Mouse (Mus musculus) pancreas, adult 10 weeks (tissue): ENCODE measurements around the gene Xrcc6. TPM values are rescaled to one million over a fixed set of nuclear protein-coding genes. Genes with fewer than 3 reads are reported as not detected.

Experiments
- polyA plus RNA-seq: library from polyadenylated mRNA; stranded (reverse); fragments of 350-450 nt; fragmentation: Illumina TruSeq; extraction: RNeasy Lipid Tissue Mini Kit (QIAGEN cat#74804); gene quantifications from one replicate; pipeline ENCODE4 v1.2.3, GENCODE M21; 2015; ENCODE audit warnings: low read depth, low replicate concordance; ENCODE audit not compliant: insufficient read depth

The Xrcc6 gene
- polyA plus RNA-seq = 14.2 TPM

DNA sequence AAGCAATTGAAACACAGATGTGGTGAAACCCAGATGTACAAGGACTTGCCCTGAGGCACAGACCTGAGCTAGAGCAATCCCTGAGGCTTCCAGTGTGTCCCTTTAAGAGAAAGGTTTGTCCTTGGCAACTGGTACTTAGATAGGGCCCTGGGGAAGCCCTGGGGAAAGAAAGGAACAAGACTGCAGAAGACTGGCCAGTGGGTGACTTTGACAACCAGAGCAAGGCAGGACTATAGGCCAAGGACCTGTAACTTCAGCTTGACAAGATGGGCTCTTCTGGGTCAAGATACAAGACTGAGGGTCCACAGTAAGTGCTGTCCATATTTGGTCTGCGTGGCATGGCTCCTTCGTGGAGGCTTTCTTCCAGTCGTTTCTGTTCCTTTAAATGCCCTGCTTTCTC is at the start of gene Xrcc6:
TSS of gene Xrcc6 (plus strand) at position 190 of the 400 bp plus-strand sequence.

GRCm38 (mm10) chr15:81960171-81961077 is 27.2 kb upstream of the Xrcc6 start, which contains the start of gene Pmm1:
Gene Pmm1 (minus strand): TSS chr15:81960930.

DNA sequence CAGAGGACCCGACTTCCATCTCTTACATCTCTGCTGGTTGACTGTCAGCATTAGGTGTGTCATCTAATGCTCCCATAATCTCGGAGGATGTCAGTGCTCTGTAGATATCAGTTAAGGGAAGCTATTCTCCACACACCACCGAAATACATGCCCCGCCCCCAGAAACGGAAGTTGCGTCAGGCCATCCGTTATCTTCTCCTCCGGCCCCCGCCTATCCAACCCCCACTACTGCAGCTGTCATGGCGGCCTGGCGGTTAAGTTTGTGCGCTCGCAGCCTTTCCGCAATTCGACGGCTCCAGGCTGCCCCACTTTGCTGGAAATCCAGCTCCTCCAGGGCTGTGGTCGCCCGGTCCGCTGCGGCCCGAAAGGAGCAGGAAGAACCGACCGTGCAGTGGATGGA is 7.3 kb upstream of the Xrcc6 start, which contains the start of gene 1700029P11Rik:
TSS of gene 1700029P11Rik (plus strand) at position 220 of the 400 bp plus-strand sequence.

DNA sequence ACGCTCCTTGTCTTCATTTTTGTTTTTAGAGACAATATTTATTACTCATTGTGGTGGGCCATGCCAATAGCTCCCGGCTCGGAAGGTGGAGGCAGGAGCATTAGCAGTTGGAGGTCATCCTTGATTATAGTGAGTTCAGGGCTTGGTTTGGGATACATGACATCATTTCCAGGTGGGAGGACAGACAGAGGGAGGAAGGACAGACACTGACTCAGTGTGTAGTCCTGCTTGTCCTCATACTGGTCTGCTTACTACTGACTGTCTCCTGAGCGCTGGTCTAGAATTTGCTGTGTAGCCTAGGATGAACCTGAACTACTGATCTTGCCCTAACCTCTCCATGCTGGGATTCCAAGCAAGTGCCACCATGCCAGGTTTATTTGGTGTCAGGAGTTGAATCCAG is 46.1 kb downstream of the Xrcc6 start, which contains the start of gene Desi1:
TSS of gene Desi1 (minus strand) at position 101 of the 400 bp plus-strand sequence.

GRCm38 (mm10) chr15:82047080-82047883 is 59.6 kb downstream of the Xrcc6 start, which contains the start of gene Snu13:
Gene Snu13 (minus strand): TSS chr15:82047598.

DNA sequence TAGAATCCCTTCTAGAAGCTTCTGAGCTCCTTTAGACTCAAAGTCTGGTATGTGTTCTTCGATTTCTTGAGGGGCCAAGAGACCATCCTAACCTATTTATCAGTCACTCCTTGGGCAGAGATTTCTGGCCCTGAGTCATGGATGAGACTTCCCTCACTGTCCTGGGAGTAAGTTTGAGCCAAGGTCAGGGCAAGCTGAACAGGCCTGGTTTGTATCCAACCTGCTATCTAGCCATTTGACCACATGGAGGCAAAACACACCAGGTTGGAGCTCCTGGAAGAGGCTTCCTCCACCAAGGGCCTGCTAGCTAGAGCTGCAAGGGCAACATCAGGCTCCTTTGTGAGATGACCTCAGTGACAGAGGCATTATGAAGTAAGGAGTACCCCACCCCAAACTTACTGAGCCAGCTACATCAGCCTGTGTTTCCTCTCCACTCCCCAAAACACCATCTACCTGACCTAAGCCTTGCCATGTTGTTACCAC is 71.1 kb downstream of the Xrcc6 start, which contains the start of gene 4930407I10Rik:
TSS of gene 4930407I10Rik (plus strand) at position 433 of the 483 bp plus-strand sequence.

DNA sequence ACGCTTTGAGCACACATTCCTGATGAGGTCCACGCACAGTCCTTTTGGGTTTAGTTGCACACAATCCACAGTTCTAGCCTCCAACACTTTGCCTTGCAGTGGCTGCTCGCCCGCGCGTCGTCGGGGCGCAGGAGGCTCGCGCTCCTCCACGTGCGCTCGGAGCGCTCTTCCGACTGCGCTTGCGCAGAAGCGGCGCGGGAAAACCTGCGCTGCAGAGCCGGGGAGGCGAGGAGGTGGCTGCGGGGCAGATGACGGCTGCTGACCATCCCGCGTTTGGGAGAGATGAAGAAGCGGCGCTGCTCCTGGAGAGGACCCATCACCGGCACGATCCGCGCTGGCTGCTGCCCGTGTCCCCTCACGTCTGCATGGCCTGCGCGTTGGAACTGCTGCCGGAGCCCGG is 82.3 kb downstream of the Xrcc6 start, which contains the start of gene Mei1:
TSS of gene Mei1 (plus strand) at position 99 of the 400 bp plus-strand sequence.

Other genes starting within 250 kb of the Xrcc6 start
- gene Zc3h7b, start 242.8 kb upstream of the Xrcc6 start, polyA plus RNA-seq = 7.7 TPM
- 7.8 TPM for gene Rangap1, start 242.3 kb upstream of the Xrcc6 start, polyA plus RNA-seq
- 14.2 TPM for gene Tef, start 185.4 kb upstream of the Xrcc6 start, polyA plus RNA-seq
- 5.4 TPM for gene Tob2, start 129.0 kb upstream of the Xrcc6 start, polyA plus RNA-seq
- gene Phf5a, start 115.9 kb upstream of the Xrcc6 start, polyA plus RNA-seq = 11.9 TPM
- gene Aco2, start 115.5 kb upstream of the Xrcc6 start, polyA plus RNA-seq = 36.1 TPM
- gene Polr3h, start 61.6 kb upstream of the Xrcc6 start, polyA plus RNA-seq = 4.1 TPM
- 0.96 TPM for gene Csdc2, start 51.1 kb upstream of the Xrcc6 start, polyA plus RNA-seq
- 5.2 TPM for gene Pmm1, start 26.9 kb upstream of the Xrcc6 start, polyA plus RNA-seq
- not detected for gene 1700029P11Rik, start 7.3 kb upstream of the Xrcc6 start, polyA plus RNA-seq
- 13.3 TPM for gene Desi1, start 46.0 kb downstream of the Xrcc6 start, polyA plus RNA-seq
- gene Snu13, start 59.8 kb downstream of the Xrcc6 start, polyA plus RNA-seq = 15.2 TPM
- not detected for gene 4930407I10Rik, start 71.3 kb downstream of the Xrcc6 start, polyA plus RNA-seq
- gene Mei1, start 82.2 kb downstream of the Xrcc6 start, polyA plus RNA-seq = not detected
- gene Ccdc134, start 140.1 kb downstream of the Xrcc6 start, polyA plus RNA-seq = 9.6 TPM
- gene Srebf2, start 159.3 kb downstream of the Xrcc6 start, polyA plus RNA-seq = 12.1 TPM
- gene Shisa8, start 225.0 kb downstream of the Xrcc6 start, polyA plus RNA-seq = not detected
- not detected for gene Tnfrsf13c, start 236.5 kb downstream of the Xrcc6 start, polyA plus RNA-seq